Mouse (Mus musculus): Measurements from ENCODE around the gene Fam76b.

DNA sequence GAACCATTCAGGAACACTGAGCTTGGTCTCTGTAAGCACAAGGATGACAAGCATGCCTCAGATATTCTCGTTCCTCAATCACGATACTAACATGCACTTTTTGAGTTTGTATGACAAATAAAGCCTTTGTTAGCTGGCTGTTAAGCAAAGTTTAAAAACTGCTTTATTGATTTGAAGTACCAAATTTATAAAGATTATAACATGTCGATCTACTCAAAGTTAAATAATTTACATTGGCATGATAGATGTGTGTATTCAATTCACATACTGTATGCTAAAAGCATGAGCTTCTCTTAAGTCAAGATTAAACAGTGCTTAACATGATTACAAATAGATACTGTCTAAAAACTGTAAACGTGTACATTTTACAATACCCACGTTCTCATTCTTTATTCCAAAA lies 19.9 kb upstream of the Fam76b start:
- TF ChIP-seq GATA1 (IDR thresholded peaks at IDR 0.05; ENCODE audit: low read length) (no peak), TAL1 (IDR thresholded peaks at IDR 0.05; ENCODE audit: low read length) (no peak)

All from erythroblast, embryonic 14.5 days (primary cell).